Mouse (Mus musculus) embryonic facial prominence, embryonic 11.5 days (tissue): ENCODE data around the gene Foxk2. TPM values are rescaled to one million over a fixed set of nuclear protein-coding genes. Genes with fewer than 3 reads are reported as not detected.

ENCODE experiments used
- ATAC-seq: fragments of 200-750 bp; cut with Nextera tagmentation; replicated peaks from 2 replicates; pipeline ENCODE4 v1.8.0; 2017; ENCODE audit warnings: low read depth; ENCODE audit not compliant: insufficient number of reproducible peaks, low FRiP score, low TSS enrichment
- DNase-seq: peaks from one replicate; pipeline ENCODE4 v3.0.0-alpha.2; 2015; ENCODE audit warnings: low spot score
- H3K27ac ChIP-seq: fragments of 300-500 bp; sonication (generic); replicated peaks from 2 replicates; pipeline ENCODE4 v1.5.1; 2014; ENCODE audit warnings: mild to moderate bottlenecking, low read depth, low read length, control low read depth
- H3K27me3 ChIP-seq: fragments of 300-500 bp; sonication (generic); 2 replicates; pipeline ENCODE4 v1.6.1; 2014; ENCODE audit warnings: mild to moderate bottlenecking, low read length, moderate library complexity, mixed read lengths; ENCODE audit not compliant: control insufficient read depth, insufficient read depth
- H3K36me3 ChIP-seq: fragments of 300-500 bp; sonication (generic); replicated peaks from 2 replicates; pipeline ENCODE4 v1.6.1; 2014; ENCODE audit warnings: low read depth, mild to moderate bottlenecking, low read length, moderate library complexity, mixed read lengths; ENCODE audit not compliant: control insufficient read depth, insufficient read depth
- H3K4me1 ChIP-seq: fragments of 300-500 bp; sonication (generic); 2 replicates; pipeline ENCODE4 v1.6.1; 2014; ENCODE audit warnings: low read length, mixed read lengths; ENCODE audit not compliant: control insufficient read depth, insufficient read depth
- H3K4me2 ChIP-seq: fragments of 300-500 bp; sonication (generic); 2 replicates; pipeline ENCODE4 v1.6.1; 2014; ENCODE audit warnings: low read depth, mild to moderate bottlenecking, control low read depth, low read length, moderate library complexity
- H3K4me3 ChIP-seq: fragments of 300-500 bp; sonication (generic); 2 replicates; pipeline ENCODE4 v1.5.1; 2014; ENCODE audit warnings: low read depth, low read length, control low read depth
- H3K9ac ChIP-seq: fragments of 300-500 bp; sonication (generic); replicated peaks from 2 replicates; pipeline ENCODE4 v1.6.1; 2014; ENCODE audit warnings: mild to moderate bottlenecking, control low read depth, low read length
- H3K9me3 ChIP-seq: fragments of 300-500 bp; sonication (generic); replicated peaks from 2 replicates; pipeline ENCODE4 v1.6.1; 2016; ENCODE audit warnings: mild to moderate bottlenecking, low read length, inconsistent platforms, mixed read lengths; ENCODE audit not compliant: control insufficient read depth
- WGBS: fragments of 180-500 bp; shearing (Covaris S2); extraction: QIAGEN DNeasy Blood & Tissue Kit; methylation state at CpG from one replicate; pipeline ENCODE4 v1.1.7; 2014; 5-methylcytosine and 5-hydroxymethylcytosine counted together
- polyA plus RNA-seq: library from polyadenylated mRNA; unstranded; fragments of >200 nt; fragmentation: Nextera tagmentation; extraction: Ambion mirVana; gene quantifications from 2 replicates; pipeline ENCODE4 v1.2.1, GENCODE M21; 2014

Gene Foxk2
- polyA plus RNA-seq, 1 experiment from 2014 or later, result 18.1 TPM

- DNase-seq (no peak), ATAC-seq (no peak)
- WGBS, result 86% methylated on average over 8 of the region's 8 CpGs
- H3K9me3 ChIP-seq, result no peaks in the 10 kb centered on the region
- no peak overlapping the region for H3K4me3 ChIP-seq
- no peaks in the 10 kb centered on the region for H3K4me1 ChIP-seq
- no peak overlapping the region for H3K9ac ChIP-seq
- H3K27me3 ChIP-seq, result no peaks in the 10 kb centered on the region
- H3K27ac ChIP-seq, result no peak overlapping the region
- H3K36me3 ChIP-seq, result peaks cover 30% of the 10 kb centered on the region
- H3K4me2 ChIP-seq, result no peak overlapping the region
Measured at GRCm38 (mm10) chr11:121250196-121250595, 9.6 kb upstream of the Foxk2 start.

GRCm38 (mm10) chr11:121260211-121260906 is 569 bp downstream of the Foxk2 start:
- H3K9me3 ChIP-seq, result no peaks in the 10 kb centered on the region
- DNase-seq (peak; percentile 37), ATAC-seq (0 out of 2 replicates have a peak, but pooled peaks have one; percentile 2)
- peak overlapping the region; percentile 96 for H3K9ac ChIP-seq
- peak overlapping the region; percentile 3; the same call in 1 of the 2 replicates for H3K27ac ChIP-seq
- WGBS, result 2% methylated on average over 50 of the region's 60 CpGs
- peak overlapping the region; percentile 90 for H3K4me2 ChIP-seq
- no peaks in the 10 kb centered on the region; the same call in 1 of the 2 replicates for H3K36me3 ChIP-seq
- no peaks in the 10 kb centered on the region for H3K4me1 ChIP-seq
- no peaks in the 10 kb centered on the region for H3K27me3 ChIP-seq
- H3K4me3 ChIP-seq, result peak overlapping the region; percentile 99

- Histone ChIP-seq H3K27ac (no peak overlapping the region), H3K36me3 (no peaks in the 10 kb centered on the region; the same call in 1 of the 2 replicates), H3K4me1 (no peaks in the 10 kb centered on the region), H3K4me3 (peak overlapping the region; percentile 99), H3K4me2 (peak overlapping the region; percentile 90), H3K9ac (peak overlapping the region; percentile 96), H3K27me3 (no peaks in the 10 kb centered on the region), H3K9me3 (no peaks in the 10 kb centered on the region)
- DNase-seq (no peak), ATAC-seq (no peak)
- WGBS, result 46% methylated on average over 2 of the region's 2 CpGs
Measured at GRCm38 (mm10) chr11:121261074-121261473, 1.3 kb downstream of the Foxk2 start.

- ATAC-seq (no peak), DNase-seq (no peak)
- H3K4me2 ChIP-seq, result no peak overlapping the region
- no peak overlapping the region for H3K4me3 ChIP-seq
- WGBS, result 92% methylated on average over 8 of the region's 8 CpGs
- no peak overlapping the region for H3K9ac ChIP-seq
- no peaks in the 10 kb centered on the region for H3K4me1 ChIP-seq
- no peak overlapping the region for H3K27ac ChIP-seq
- H3K36me3 ChIP-seq, result no peaks in the 10 kb centered on the region; the same call in 1 of the 2 replicates
- H3K9me3 ChIP-seq, result no peaks in the 10 kb centered on the region
- H3K27me3 ChIP-seq, result no peaks in the 10 kb centered on the region
Measured at GRCm38 (mm10) chr11:121277516-121277915, 17.7 kb downstream of the Foxk2 start.

- DNase-seq (no peak), ATAC-seq (no peak)
- Histone ChIP-seq H3K9ac (no peak overlapping the region), H3K27me3 (no peaks in the 10 kb centered on the region), H3K27ac (no peak overlapping the region), H3K4me2 (no peak overlapping the region), H3K36me3 (no peaks in the 10 kb centered on the region; the same call in 1 of the 2 replicates), H3K9me3 (no peaks in the 10 kb centered on the region), H3K4me1 (no peaks in the 10 kb centered on the region), H3K4me3 (no peak overlapping the region)
- 89% methylated on average over 3 of the region's 3 CpGs for WGBS
Measured at GRCm38 (mm10) chr11:121278011-121278410, 18.2 kb downstream of the Foxk2 start.

GRCm38 (mm10) chr11:121282911-121283310 is 23.1 kb downstream of the Foxk2 start:
- H3K4me3 ChIP-seq, result no peak overlapping the region
- H3K4me1 ChIP-seq, result no peaks in the 10 kb centered on the region
- no peak overlapping the region for H3K27ac ChIP-seq
- H3K9ac ChIP-seq, result no peak overlapping the region
- no peaks in the 10 kb centered on the region for H3K27me3 ChIP-seq
- H3K4me2 ChIP-seq, result no peak overlapping the region
- H3K9me3 ChIP-seq, result no peaks in the 10 kb centered on the region
- DNase-seq (no peak), ATAC-seq (no peak)
- WGBS, result 81% methylated on average over 6 of the region's 6 CpGs
- peaks cover 7% of the 10 kb centered on the region for H3K36me3 ChIP-seq

- H3K9me3 ChIP-seq, result no peaks in the 10 kb centered on the region
- no peaks in the 10 kb centered on the region for H3K27me3 ChIP-seq
- no peaks in the 10 kb centered on the region for H3K4me1 ChIP-seq
- WGBS, result 91% methylated on average over 3 of the region's 3 CpGs
- peaks cover 10% of the 10 kb centered on the region for H3K36me3 ChIP-seq
- ATAC-seq (no peak), DNase-seq (no peak)
- no peak overlapping the region for H3K4me2 ChIP-seq
- no peak overlapping the region for H3K27ac ChIP-seq
- no peak overlapping the region for H3K4me3 ChIP-seq
- no peak overlapping the region for H3K9ac ChIP-seq
Measured at GRCm38 (mm10) chr11:121289859-121290258, 30.1 kb downstream of the Foxk2 start.

GRCm38 (mm10) chr11:121294771-121295170 is 35.0 kb downstream of the Foxk2 start:
- H3K4me3 ChIP-seq, result no peak overlapping the region
- 92% methylated on average over 5 of the region's 5 CpGs for WGBS
- H3K36me3 ChIP-seq, result peaks cover 6% of the 10 kb centered on the region
- no peak overlapping the region for H3K4me2 ChIP-seq
- H3K9ac ChIP-seq, result no peak overlapping the region
- DNase-seq (no peak), ATAC-seq (no peak)
- H3K27me3 ChIP-seq, result no peaks in the 10 kb centered on the region
- H3K4me1 ChIP-seq, result no peaks in the 10 kb centered on the region
- no peak overlapping the region for H3K27ac ChIP-seq
- H3K9me3 ChIP-seq, result no peaks in the 10 kb centered on the region
